Mouse (Mus musculus): ENCODE measurements around the gene Ociad1. TPM values are rescaled to one million over a fixed set of nuclear protein-coding genes. Genes with fewer than 3 reads are reported as not detected.
A peak's percentile ranks its signal among the peaks of the same experiment; 100 is the strongest.

Gene Ociad1
- polyA plus RNA-seq, 1 experiment from 2014 or later: 207 TPM

- Histone ChIP-seq H3K4me1 (ENCODE audit: control insufficient read depth, insufficient read depth, low read length) (peaks cover 6% of the 10 kb centered on the region), H3K4me2 (ENCODE audit: low read length) (no peak overlapping the region), H3K27me3 (ENCODE audit: control insufficient read depth, insufficient read depth, low read length) (no peaks in the 10 kb centered on the region), H3K36me3 (ENCODE audit: control insufficient read depth, insufficient read depth, low read length) (no peaks in the 10 kb centered on the region), H3K9ac (replicated peaks; ENCODE audit: low read length) (no peak overlapping the region), H3K9me3 (ENCODE audit: control insufficient read depth, low read length) (no peaks in the 10 kb centered on the region), H3K4me3 (replicated peaks; ENCODE audit: low read depth, low read length) (no peak overlapping the region), H3K27ac (replicated peaks; ENCODE audit: low read depth, low read length) (no peak overlapping the region)
- ATAC-seq (ENCODE audit: low FRiP score, low TSS enrichment) (no peak), DNase-seq (no peak)
- WGBS: 92% methylated on average over 9 of the region's 9 CpGs
Measured at GRCm38 (mm10) chr5:73339779-73340722, 47.5 kb downstream of the Ociad1 start.

GRCm38 (mm10) chr5:73340723-73341235, 48.2 kb downstream of the Ociad1 start, which contains the start of gene Ociad2:
Ociad2 (minus strand) TSS chr5:73341028.
- H3K9me3 ChIP-seq (ENCODE audit: control insufficient read depth, low read length): no peaks in the 10 kb centered on the region
- H3K9ac ChIP-seq (replicated peaks; ENCODE audit: low read length): no peak within 1 kb of the TSS

GRCm38 (mm10) chr5:73342701-73343355, 50.2 kb downstream of the Ociad1 start:
- no peak for ATAC-seq (ENCODE audit: low FRiP score, low TSS enrichment)
- H3K9ac ChIP-seq (replicated peaks; ENCODE audit: low read length): no peak overlapping the region
- H3K4me3 ChIP-seq (replicated peaks; ENCODE audit: low read depth, low read length): no peak overlapping the region
- no peak overlapping the region for H3K4me2 ChIP-seq (ENCODE audit: low read length)
- no peaks in the 10 kb centered on the region for H3K9me3 ChIP-seq (ENCODE audit: control insufficient read depth, low read length)
- no peak overlapping the region for H3K27ac ChIP-seq (replicated peaks; ENCODE audit: low read depth, low read length)
- WGBS: 90% methylated on average over 22 of the region's 22 CpGs
- no peak for DNase-seq
- no peaks in the 10 kb centered on the region for H3K36me3 ChIP-seq (ENCODE audit: control insufficient read depth, insufficient read depth, low read length)
- no peaks in the 10 kb centered on the region for H3K27me3 ChIP-seq (ENCODE audit: control insufficient read depth, insufficient read depth, low read length)
- H3K4me1 ChIP-seq (ENCODE audit: control insufficient read depth, insufficient read depth, low read length): peaks cover 6% of the 10 kb centered on the region; the same call in 1 of the 2 replicates

More at GRCm38 (mm10) chr5:73340723-73341235, 48.2 kb downstream of the Ociad1 start, which contains the start of gene Ociad2:
- WGBS: 76% methylated on average over 8 of the region's 8 CpGs
- H3K27me3 ChIP-seq (ENCODE audit: control insufficient read depth, insufficient read depth, low read length): no peaks in the 10 kb centered on the region
- DNase-seq (no peak), ATAC-seq (ENCODE audit: low FRiP score, low TSS enrichment) (no peak)
- H3K4me2 ChIP-seq (ENCODE audit: low read length): no peak within 1 kb of the TSS
- H3K4me1 ChIP-seq (ENCODE audit: control insufficient read depth, insufficient read depth, low read length): peaks cover 6% of the 10 kb centered on the region
- no peak within 1 kb of the TSS for H3K4me3 ChIP-seq (replicated peaks; ENCODE audit: low read depth, low read length)
- H3K36me3 ChIP-seq (ENCODE audit: control insufficient read depth, insufficient read depth, low read length): no peaks in the 10 kb centered on the region
- no peak within 1 kb of the TSS for H3K27ac ChIP-seq (replicated peaks; ENCODE audit: low read depth, low read length)

GRCm38 (mm10) chr5:73344310-73344709, 51.7 kb downstream of the Ociad1 start:
- H3K9ac ChIP-seq (replicated peaks; ENCODE audit: low read length): no peak overlapping the region
- no peaks in the 10 kb centered on the region for H3K36me3 ChIP-seq (ENCODE audit: control insufficient read depth, insufficient read depth, low read length)
- ATAC-seq (ENCODE audit: low FRiP score, low TSS enrichment) (peak; percentile 53; the same call in 1 of the 2 replicates), DNase-seq (peak; percentile 68)
- H3K9me3 ChIP-seq (ENCODE audit: control insufficient read depth, low read length): no peaks in the 10 kb centered on the region
- no peak overlapping the region for H3K4me2 ChIP-seq (ENCODE audit: low read length)
- H3K27me3 ChIP-seq (ENCODE audit: control insufficient read depth, insufficient read depth, low read length): no peaks in the 10 kb centered on the region
- no peak overlapping the region for H3K4me3 ChIP-seq (replicated peaks; ENCODE audit: low read depth, low read length)
- WGBS: 13% methylated on average over 10 of the region's 10 CpGs
- no peak overlapping the region for H3K27ac ChIP-seq (replicated peaks; ENCODE audit: low read depth, low read length)
- peaks cover 6% of the 10 kb centered on the region; the same call in 1 of the 2 replicates for H3K4me1 ChIP-seq (ENCODE audit: control insufficient read depth, insufficient read depth, low read length)

- H3K27me3 ChIP-seq (ENCODE audit: control insufficient read depth, insufficient read depth, low read length): no peaks in the 10 kb centered on the region
- no peak overlapping the region for H3K27ac ChIP-seq (replicated peaks; ENCODE audit: low read depth, low read length)
- no peak overlapping the region for H3K9ac ChIP-seq (replicated peaks; ENCODE audit: low read length)
- no peak for DNase-seq
- H3K9me3 ChIP-seq (ENCODE audit: control insufficient read depth, low read length): no peaks in the 10 kb centered on the region
- WGBS: 65% methylated on average over 4 of the region's 4 CpGs
- H3K36me3 ChIP-seq (ENCODE audit: control insufficient read depth, insufficient read depth, low read length): no peaks in the 10 kb centered on the region
- H3K4me2 ChIP-seq (ENCODE audit: low read length): no peak overlapping the region
- peaks cover 6% of the 10 kb centered on the region; the same call in 1 of the 2 replicates for H3K4me1 ChIP-seq (ENCODE audit: control insufficient read depth, insufficient read depth, low read length)
- no peak for ATAC-seq (ENCODE audit: low FRiP score, low TSS enrichment)
- H3K4me3 ChIP-seq (replicated peaks; ENCODE audit: low read depth, low read length): no peak overlapping the region
Measured at GRCm38 (mm10) chr5:73345254-73345653, 52.7 kb downstream of the Ociad1 start.

- H3K27me3 ChIP-seq (ENCODE audit: control insufficient read depth, insufficient read depth, low read length): no peaks in the 10 kb centered on the region
- 25% methylated on average over 5 of the region's 5 CpGs for WGBS
- H3K27ac ChIP-seq (replicated peaks; ENCODE audit: low read depth, low read length): no peak overlapping the region
- no peak overlapping the region for H3K9ac ChIP-seq (replicated peaks; ENCODE audit: low read length)
- no peaks in the 10 kb centered on the region for H3K36me3 ChIP-seq (ENCODE audit: control insufficient read depth, insufficient read depth, low read length)
- no peak overlapping the region for H3K4me3 ChIP-seq (replicated peaks; ENCODE audit: low read depth, low read length)
- H3K4me2 ChIP-seq (ENCODE audit: low read length): no peak overlapping the region
- DNase-seq (no peak), ATAC-seq (ENCODE audit: low FRiP score, low TSS enrichment) (no peak)
- H3K4me1 ChIP-seq (ENCODE audit: control insufficient read depth, insufficient read depth, low read length): peaks cover 11% of the 10 kb centered on the region; the same call in 1 of the 2 replicates
- H3K9me3 ChIP-seq (ENCODE audit: control insufficient read depth, low read length): no peaks in the 10 kb centered on the region
Measured at GRCm38 (mm10) chr5:73349514-73349913, 56.9 kb downstream of the Ociad1 start.

GRCm38 (mm10) chr5:73351796-73352195, 59.2 kb downstream of the Ociad1 start:
- H3K36me3 ChIP-seq (ENCODE audit: control insufficient read depth, insufficient read depth, low read length): no peaks in the 10 kb centered on the region
- 95% methylated on average over 1 of the region's 1 CpGs for WGBS
- no peaks in the 10 kb centered on the region for H3K9me3 ChIP-seq (ENCODE audit: control insufficient read depth, low read length)
- H3K4me1 ChIP-seq (ENCODE audit: control insufficient read depth, insufficient read depth, low read length): peaks cover 11% of the 10 kb centered on the region; the same call in 1 of the 2 replicates
- DNase-seq (no peak), ATAC-seq (ENCODE audit: low FRiP score, low TSS enrichment) (no peak)
- no peaks in the 10 kb centered on the region for H3K27me3 ChIP-seq (ENCODE audit: control insufficient read depth, insufficient read depth, low read length)
- H3K4me3 ChIP-seq (replicated peaks; ENCODE audit: low read depth, low read length): no peak overlapping the region
- H3K4me2 ChIP-seq (ENCODE audit: low read length): no peak overlapping the region
- H3K27ac ChIP-seq (replicated peaks; ENCODE audit: low read depth, low read length): no peak overlapping the region
- no peak overlapping the region for H3K9ac ChIP-seq (replicated peaks; ENCODE audit: low read length)

- no peaks in the 10 kb centered on the region for H3K36me3 ChIP-seq (ENCODE audit: control insufficient read depth, insufficient read depth, low read length)
- peaks cover 11% of the 10 kb centered on the region; the same call in 1 of the 2 replicates for H3K4me1 ChIP-seq (ENCODE audit: control insufficient read depth, insufficient read depth, low read length)
- no peak overlapping the region for H3K4me3 ChIP-seq (replicated peaks; ENCODE audit: low read depth, low read length)
- DNase-seq (peak; percentile 64), ATAC-seq (ENCODE audit: low FRiP score, low TSS enrichment) (no peak)
- H3K27me3 ChIP-seq (ENCODE audit: control insufficient read depth, insufficient read depth, low read length): no peaks in the 10 kb centered on the region
- no peak overlapping the region for H3K27ac ChIP-seq (replicated peaks; ENCODE audit: low read depth, low read length)
- no peak overlapping the region for H3K4me2 ChIP-seq (ENCODE audit: low read length)
- no peaks in the 10 kb centered on the region for H3K9me3 ChIP-seq (ENCODE audit: control insufficient read depth, low read length)
- 54% methylated on average over 7 of the region's 7 CpGs for WGBS
- H3K9ac ChIP-seq (replicated peaks; ENCODE audit: low read length): no peak overlapping the region
Measured at GRCm38 (mm10) chr5:73353519-73353918, 60.9 kb downstream of the Ociad1 start.
